Mouse (Mus musculus): ENCODE results near the gene Hs1bp3. TPM values are rescaled to one million over a fixed set of nuclear protein-coding genes. Genes with fewer than 3 reads are reported as not detected.

Gene Hs1bp3
- polyA plus RNA-seq (2012), result 5.7 and 6.3 TPM in 2 replicates

GRCm38 (mm10) chr12:8313270-8313771 is at the start of gene Hs1bp3:
Hs1bp3 (plus strand) TSS chr12:8313432.

GRCm38 (mm10) chr12:8301841-8302431 is 11.3 kb upstream of the Hs1bp3 start, which contains the start of gene Gdf7:
Gdf7 (minus strand) TSS chr12:8301954.

Other genes with a start within 250 kb of the Hs1bp3 start
- gene Ldah, start 105.3 kb upstream of the Hs1bp3 start, polyA plus RNA-seq (2012), result 1.9 and 2.0 TPM in 2 replicates
- gene Gdf7, start 11.5 kb upstream of the Hs1bp3 start, polyA plus RNA-seq (2012), result 0.04 and 0.34 TPM in 2 replicates
- gene Rhob, start 186.6 kb downstream of the Hs1bp3 start, polyA plus RNA-seq (2012), result 271 and 442 TPM in 2 replicates

All from megakaryocyte-erythroid progenitor cell, adult 5 weeks (primary cell).